Mouse (Mus musculus): ENCODE data around the gene Nos1ap. TPM values are rescaled to one million over a fixed set of nuclear protein-coding genes. Genes with fewer than 3 reads are reported as not detected.

Nos1ap gene
- 0.21 to 1.8 TPM (median 1.8 TPM) in 3 replicates for total RNA-seq (2017)

DNA sequence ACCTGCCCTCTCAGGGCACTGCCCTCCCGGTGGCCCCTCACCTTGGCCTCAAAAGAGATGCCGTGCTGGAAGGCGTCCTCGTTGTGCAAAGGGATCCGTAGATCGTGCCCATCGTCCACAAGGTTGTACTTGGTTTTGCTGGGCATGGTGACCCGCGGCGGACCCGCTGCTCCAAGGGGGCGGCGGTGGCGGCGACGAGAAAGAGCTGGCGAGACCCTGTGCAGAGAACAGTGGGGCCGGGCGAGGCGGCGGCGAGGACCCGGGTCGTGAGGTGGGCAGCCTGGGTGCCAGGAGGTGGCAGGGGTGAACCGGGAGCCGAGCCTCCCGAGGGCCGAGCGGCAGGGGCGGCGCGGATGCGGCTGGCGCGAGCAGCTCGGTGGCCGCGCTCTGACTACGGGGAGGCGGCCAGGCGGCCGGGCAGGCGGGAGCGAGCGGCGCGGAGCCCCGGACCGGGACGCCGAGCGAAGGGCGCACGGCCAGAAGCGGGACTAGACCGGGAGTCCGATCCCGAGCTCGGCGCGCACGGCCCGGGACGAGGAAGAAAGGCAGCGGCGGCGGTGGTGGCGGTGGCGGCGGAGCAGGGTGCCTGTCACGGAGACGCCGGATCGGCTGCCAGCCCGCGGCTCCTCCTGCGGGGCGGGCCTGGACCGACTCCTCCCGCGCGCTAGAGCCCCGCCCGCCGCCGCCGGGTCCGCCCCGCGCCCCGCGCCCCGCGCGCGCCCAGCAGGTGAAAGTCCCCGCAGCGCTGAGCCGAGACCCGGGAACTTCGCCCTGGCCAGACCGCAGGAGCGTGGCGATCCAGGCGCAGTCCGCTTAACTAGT lies at the start of gene Nos1ap:
Gene Nos1ap, minus strand, starts transcription at position 643 of the 822 bp plus-strand sequence.
- ATAC-seq (replicated peaks; ENCODE audit: insufficient number of reproducible peaks, low FRiP score, low TSS enrichment, poor library complexity, severe bottlenecking) = peak; percentile 47; the same call in 1 of the 2 replicates

DNA sequence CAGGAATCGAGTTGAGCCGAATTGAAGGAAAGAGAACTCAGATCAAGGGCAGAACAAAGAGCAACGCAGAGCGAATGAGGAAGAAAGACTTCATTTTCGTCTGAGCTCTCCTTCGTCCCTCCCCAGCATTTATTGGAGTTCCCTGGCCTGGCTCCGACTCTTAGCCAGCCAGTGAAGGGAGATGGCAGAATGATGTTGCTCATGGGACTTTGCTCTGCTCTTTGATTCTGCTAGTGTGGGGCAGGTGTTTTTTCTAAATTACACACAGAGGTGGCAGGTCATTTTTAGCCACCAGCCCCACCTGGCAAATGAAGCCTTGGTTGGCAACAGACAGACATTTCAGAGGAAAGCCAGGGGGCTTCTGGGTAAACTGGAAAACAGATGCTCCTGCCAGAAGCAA lies 49.3 kb upstream of the Nos1ap start:
- ATAC-seq (replicated peaks; ENCODE audit: insufficient number of reproducible peaks, low FRiP score, low TSS enrichment, poor library complexity, severe bottlenecking) = no peak

DNA sequence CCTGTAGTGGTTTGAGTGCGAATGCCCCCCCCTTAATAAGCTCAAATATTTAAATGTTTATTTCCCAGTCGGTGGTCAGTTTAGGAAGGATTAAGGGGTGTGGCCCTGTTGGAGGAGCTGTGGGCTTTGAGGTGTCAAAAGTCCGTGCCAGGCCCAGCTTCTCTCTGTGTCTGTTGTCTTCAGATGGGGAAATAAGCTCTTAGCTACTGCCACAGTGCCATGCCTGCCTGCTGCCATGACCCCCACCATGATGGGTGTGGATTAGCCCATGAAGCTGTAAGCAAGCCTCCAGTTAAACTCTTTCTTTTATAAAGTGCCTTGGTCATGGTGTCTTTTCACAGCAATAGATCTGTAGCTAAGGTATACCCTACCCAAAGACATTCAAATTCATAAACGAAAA lies 43.2 kb upstream of the Nos1ap start:
- no peak for ATAC-seq (replicated peaks; ENCODE audit: insufficient number of reproducible peaks, low FRiP score, low TSS enrichment, poor library complexity, severe bottlenecking)

DNA sequence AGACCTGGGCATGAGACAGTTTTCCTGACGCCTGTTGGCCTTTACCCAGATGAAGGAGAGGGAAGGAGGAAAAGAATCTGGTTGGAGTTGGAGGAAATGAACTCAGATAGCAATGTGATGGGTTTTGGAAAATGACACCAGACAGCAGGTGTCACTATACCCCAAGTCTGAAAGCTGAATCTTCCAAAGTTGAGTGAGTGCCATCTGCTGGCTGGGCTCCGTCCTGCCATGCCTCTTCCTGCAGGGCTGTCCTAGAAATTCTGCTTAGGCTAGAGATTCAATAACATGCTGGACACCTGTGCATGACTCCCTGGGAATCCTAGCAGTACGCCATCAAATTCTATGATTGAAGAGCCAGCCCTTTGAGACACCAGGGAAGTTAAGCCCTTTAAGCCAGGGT lies 42.7 kb upstream of the Nos1ap start:
- ATAC-seq (replicated peaks; ENCODE audit: insufficient number of reproducible peaks, low FRiP score, low TSS enrichment, poor library complexity, severe bottlenecking) = peak; percentile 92

DNA sequence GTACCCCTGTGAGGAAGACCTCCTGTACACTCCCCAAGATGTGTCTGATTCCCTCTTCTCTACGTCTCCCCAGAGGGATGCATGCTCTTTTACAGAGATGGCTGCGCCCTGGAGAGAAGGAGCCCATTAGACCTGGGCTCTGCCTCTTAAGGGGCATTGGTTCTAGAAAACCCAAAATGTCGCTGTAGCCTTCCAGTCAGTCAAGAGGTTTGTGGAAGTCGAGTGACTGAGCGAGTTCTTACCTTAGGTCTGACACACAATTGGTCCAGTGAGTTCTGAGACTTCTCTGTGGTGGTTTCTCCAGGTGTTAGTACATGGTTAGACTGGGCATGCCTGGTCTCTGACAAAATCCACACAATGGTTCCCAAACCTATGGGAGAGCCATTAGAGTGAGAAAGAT lies 41.9 kb upstream of the Nos1ap start:
- ATAC-seq (replicated peaks; ENCODE audit: insufficient number of reproducible peaks, low FRiP score, low TSS enrichment, poor library complexity, severe bottlenecking) = no peak

DNA sequence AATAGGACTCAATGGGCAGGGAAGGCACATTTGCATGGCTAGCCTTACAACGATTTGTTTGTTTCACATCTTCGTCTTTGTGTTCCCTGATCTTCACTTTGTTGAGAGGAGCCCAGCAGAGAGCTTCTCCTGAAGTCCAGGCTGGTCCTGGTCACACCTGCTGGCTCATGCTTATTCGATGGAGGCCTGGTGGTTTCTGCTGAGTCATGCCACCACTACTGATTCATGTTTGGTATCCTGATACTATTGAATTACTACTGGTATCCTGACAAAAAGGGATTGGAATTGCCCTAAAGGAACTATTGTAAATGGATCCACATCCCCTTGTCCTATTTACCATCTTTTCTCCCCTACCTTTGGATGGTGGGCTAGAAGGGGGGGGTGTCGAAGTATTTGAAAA lies 40.8 kb upstream of the Nos1ap start:
- ATAC-seq (replicated peaks; ENCODE audit: insufficient number of reproducible peaks, low FRiP score, low TSS enrichment, poor library complexity, severe bottlenecking) = no peak

DNA sequence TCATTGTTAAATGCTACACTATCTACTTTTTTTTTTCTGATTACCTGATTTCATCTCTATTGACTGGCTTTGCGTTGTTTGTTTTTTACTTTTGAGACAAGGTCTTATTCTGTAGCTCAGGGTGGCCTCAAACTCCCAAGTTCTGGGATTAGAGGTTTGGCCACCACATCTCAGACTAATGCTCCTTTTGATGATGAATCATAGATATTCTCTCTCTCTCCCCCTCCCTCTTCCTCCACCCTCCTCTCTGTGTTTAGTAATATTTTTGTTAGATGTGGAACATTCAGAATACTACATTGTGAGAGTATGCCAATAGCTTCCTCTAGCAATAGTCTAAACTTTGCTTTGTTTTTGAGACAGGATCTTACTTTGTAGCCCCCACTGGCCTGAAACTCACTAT lies 33.8 kb upstream of the Nos1ap start:
- ATAC-seq (replicated peaks; ENCODE audit: insufficient number of reproducible peaks, low FRiP score, low TSS enrichment, poor library complexity, severe bottlenecking) = no peak

DNA sequence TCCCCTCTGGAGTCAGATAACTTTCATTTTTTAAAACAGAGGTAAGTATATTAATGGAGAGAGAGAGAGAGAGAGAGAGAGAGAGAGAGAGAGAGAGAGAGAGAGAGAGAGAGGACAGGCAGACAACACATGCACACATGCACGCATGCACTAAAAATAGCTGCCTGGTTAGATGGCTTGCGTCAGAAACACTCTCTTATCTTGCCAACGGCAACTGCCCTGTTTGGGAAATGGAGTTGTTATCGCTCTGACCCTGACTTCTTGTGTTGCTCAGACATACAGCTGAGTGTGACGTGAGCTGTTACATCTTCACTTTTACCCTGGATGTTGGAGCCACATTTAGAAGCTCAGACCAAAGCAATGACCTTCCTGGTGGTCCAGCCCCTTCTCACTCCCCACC lies 33.3 kb upstream of the Nos1ap start:
- no peak for ATAC-seq (replicated peaks; ENCODE audit: insufficient number of reproducible peaks, low FRiP score, low TSS enrichment, poor library complexity, severe bottlenecking)

DNA sequence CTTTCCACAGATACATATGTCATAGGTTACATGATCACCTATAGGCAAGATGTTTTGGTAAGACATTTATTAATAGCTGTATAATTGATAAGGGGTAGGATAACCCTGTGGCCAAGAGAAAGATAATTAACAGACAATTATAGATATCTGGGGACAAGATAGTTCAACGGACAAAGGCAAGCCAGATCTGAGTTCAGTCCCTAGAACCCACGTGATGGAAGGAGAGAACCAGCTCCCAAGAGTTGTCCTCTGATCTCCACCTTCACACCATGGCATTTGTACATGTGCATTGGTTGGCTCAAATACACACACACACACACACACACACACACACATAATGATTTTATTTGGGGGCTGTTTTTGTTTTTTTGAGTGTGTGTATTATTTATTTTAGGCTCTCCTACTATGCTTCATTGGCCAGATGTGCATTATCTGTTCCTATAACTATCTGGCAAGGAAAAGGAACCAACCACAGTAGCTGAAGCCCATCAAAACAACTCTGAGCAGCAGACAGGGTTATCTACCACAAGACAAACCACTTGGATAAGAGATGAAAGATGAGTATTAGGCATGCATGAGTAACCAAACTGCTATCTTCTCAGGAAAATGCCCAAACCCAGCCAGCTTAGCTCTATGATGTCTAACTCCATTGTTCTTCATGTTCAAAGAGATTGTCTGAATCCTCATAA lies 30.2 kb upstream of the Nos1ap start:
- ATAC-seq (replicated peaks; ENCODE audit: insufficient number of reproducible peaks, low FRiP score, low TSS enrichment, poor library complexity, severe bottlenecking) = no peak

DNA sequence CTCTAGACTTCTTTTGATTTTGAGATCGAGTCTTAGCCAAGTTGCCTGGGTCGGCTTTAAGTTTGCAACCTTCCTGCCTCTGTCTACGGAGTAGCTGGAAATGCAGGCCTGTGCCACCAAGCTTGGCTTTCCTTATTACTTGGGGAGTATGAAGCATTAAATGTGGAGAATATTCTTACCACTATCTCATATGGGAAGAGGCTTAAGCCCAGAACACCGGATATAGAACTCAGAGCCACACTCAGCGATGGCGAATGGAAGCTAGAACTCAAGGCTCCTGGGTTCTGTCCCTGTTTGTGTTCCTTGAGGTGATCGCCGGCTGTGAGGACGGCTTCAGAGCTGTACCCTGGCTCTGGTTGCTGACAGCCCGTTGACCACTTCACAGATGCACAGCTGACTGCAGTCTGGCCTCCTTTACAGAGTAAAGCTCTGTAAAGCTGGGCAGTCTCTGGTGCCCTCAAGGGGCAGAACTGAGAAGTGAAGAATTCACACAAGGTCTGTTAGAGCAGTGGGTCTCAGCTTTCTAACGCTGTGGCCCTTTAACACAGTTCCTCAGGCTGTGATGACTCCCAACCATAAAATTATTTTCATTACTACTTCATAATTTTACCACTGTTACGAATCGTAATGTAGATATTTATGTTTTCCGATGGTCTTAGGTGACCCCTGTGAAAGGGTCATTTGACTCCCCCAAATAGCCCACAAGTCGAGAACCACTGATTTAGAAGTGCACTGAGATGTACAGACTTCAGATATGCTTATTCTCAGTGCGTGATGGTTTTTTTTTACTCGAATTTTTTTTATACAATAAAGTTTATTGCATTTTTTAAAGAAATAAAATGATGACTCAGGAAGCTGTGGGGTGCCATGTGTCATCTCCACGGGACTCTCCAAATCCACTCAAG lies 23.6 kb upstream of the Nos1ap start:
- ATAC-seq (replicated peaks; ENCODE audit: insufficient number of reproducible peaks, low FRiP score, low TSS enrichment, poor library complexity, severe bottlenecking) = peak; percentile 70; the same call in 1 of the 2 replicates

DNA sequence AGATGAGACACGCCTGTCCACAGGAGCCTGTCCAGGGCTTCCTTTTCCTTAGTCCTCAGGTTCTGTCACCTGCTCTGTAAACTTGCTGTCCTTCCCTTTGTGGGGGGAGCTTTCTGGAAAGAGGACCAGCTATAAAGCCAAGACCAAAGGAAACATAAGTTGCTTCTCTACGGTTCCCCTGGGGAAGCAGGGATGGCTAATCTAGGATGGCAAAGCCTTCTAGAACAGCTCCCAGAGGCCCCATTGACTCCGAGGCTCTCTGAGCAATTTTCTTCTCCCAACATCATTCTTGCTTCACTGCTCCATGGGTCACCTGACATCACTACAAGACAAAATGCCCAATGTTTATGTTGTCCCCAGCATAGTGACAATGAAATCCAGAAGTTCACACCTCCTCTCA lies 22.0 kb upstream of the Nos1ap start:
- no peak for ATAC-seq (replicated peaks; ENCODE audit: insufficient number of reproducible peaks, low FRiP score, low TSS enrichment, poor library complexity, severe bottlenecking)

DNA sequence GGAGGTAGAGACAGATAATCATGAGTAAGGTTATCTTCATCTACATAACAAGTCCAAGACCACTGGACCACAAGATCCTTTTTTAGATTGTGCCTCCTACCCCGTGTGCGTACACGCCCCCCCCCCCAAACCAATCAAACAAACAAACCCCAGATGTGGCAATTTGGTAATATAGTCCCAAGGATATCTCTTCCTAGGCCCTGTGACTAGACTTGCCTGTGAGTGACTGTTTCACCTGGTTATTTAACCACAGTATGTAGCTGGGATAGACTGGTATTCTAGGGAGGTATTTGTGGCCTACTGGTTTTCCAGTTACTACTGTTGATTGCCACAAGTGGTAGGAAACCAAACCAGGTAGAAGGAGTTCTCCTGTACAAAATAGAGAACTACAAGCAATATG lies 21.0 kb upstream of the Nos1ap start:
- ATAC-seq (replicated peaks; ENCODE audit: insufficient number of reproducible peaks, low FRiP score, low TSS enrichment, poor library complexity, severe bottlenecking) = no peak

DNA sequence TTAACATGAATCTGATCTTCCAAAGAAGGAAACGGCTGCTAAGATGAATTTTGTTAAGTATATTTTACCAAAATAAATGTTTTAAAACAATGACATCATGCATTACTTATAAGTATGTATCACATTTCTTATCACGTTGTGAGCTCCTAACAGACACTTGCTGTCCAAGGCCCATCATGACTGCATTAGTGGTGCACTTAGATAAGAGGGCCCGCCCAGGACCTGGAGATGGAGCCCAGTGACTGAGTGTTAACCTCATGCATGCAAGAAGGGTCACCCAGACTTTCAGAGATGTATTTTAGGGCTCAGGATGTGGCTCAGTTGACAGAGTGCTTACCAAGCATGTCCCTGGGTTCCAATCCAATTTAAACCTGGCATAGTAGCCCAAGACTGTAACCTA lies 20.6 kb upstream of the Nos1ap start:
- no peak for ATAC-seq (replicated peaks; ENCODE audit: insufficient number of reproducible peaks, low FRiP score, low TSS enrichment, poor library complexity, severe bottlenecking)

DNA sequence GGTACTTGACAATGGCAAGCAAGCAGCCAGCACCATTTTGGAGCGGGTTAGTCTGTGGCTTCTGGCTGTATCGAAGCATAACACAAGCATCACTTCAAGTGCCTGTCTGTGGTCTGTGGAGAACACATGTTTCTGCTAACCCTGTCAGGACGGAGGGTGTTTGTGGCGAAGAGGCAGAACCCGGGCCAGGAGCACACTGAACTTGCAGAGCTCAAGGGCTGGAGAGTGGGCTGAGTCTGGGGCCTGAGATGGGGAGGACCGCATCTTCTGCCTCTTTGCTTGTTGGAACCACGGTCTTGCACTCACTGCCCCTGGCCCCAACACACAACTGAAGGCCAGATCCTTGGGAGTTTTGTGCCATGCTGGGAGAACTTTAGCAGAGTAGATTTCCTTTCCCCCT lies 20.2 kb upstream of the Nos1ap start:
- no peak; the same call in 1 of the 2 replicates for ATAC-seq (replicated peaks; ENCODE audit: insufficient number of reproducible peaks, low FRiP score, low TSS enrichment, poor library complexity, severe bottlenecking)

DNA sequence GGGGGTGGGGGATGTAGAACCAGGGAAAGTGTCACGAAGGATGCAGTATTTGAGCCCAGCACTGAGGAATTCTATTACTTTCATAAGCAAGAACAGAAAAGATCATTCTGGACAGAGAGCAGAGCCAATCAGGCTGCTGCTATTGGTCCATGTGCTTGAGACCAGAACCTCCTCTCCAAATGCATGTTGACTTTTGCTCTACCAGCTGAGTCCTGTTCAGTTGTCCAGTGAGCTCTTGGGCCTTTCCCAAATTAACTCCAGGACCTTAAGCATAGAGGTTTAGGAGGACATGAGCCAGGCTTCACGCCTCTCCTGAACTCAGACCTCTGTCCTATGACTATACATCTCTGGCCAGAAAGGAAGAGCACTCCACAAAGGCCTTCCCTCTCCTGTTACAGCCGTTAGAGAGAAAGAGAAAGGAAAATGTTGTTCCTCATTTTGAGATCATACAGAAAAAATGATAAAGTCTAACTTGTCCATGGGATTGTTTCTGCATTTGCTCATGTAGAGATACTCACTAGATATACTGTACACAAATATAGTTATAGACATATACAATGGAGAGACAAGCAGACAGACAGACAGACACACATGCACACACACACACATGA lies 18.9 kb upstream of the Nos1ap start:
- ATAC-seq (replicated peaks; ENCODE audit: insufficient number of reproducible peaks, low FRiP score, low TSS enrichment, poor library complexity, severe bottlenecking) = no peak

DNA sequence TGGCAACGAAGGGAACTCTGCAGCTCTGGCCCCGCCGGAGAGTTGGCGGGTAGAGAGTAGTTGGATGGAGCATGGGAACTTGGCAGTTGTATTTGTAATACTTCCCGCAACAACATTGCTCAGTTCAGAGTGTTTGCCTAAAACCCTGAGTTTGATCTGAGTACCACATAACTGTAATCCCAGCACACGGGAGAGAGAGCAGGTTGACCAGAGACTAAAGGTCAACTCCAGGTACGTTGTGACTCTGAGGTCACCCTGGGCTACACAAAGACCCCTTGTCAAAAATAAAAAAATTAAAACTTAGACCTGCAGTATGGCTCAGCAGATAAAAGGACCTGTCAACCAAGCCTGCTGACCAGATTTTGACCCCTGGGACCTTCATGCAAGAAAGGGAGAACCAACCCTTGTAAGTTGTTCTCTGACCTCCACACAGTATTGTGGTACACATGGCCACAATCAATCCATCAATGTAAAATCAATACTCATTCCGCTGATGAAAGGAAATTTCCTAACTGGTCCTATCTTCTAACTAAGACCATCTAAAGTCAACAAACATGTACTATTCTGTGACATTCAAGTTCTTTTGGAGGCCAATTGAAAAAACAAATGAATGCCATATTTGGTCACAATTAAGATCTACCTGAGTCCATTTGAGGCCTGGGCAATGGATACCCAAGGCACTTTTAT lies 17.7 kb upstream of the Nos1ap start:
- ATAC-seq (replicated peaks; ENCODE audit: insufficient number of reproducible peaks, low FRiP score, low TSS enrichment, poor library complexity, severe bottlenecking) = no peak

DNA sequence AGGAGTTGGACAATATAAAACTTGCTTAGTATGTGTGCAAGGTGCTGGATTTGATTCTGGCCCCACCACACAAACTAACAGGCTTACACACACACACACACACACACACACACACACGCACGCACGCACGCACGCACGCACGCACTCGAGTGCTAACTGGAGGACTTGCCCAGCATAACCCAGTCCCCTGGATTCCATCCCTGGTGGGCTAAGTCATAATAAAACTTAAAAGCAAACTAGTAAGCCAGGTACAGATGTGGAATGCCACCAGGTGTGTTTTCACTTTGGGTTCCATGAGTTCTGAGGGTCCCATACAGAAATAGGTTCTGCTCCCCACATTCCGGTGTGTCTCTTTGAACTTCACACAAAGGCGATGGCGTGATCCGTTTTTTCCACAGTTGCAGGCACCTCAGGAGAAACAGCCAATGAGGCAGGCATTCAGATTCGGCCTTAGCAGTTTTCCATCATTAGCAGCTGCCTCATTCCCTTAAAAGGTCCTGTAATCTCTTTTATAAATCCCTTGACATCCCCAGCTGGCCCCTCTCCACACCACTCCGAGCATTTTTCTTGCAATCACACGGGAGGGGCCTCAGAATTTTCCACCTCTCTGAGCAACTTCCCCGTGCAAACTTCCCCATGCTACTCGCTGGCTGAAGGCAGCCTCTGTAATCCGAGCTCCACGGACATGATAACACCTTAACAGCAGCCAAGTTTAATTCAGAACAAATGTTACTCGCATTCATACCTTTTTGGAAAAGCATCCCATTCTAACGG lies 15.8 kb upstream of the Nos1ap start:
- ATAC-seq (replicated peaks; ENCODE audit: insufficient number of reproducible peaks, low FRiP score, low TSS enrichment, poor library complexity, severe bottlenecking) = no peak

DNA sequence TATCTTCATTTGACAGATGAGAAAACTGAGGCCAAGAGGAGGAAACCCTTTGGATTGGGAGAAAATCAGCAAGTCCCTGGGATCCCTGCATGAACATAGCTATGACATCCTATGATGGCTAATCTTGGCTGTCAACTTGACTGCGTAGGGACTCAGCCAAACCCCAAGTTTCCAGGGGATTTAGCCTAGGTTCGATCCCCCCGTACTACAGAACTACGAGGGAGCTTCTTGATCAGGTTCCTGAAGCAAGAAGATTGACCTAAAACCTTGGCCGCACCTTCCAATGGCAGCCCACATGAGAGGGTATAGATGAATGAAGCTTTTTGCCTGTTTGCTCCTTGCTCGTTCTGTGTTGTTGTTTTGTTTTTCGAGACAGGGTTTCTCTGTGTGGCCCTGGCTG lies 4.9 kb upstream of the Nos1ap start:
- no peak for ATAC-seq (replicated peaks; ENCODE audit: insufficient number of reproducible peaks, low FRiP score, low TSS enrichment, poor library complexity, severe bottlenecking)
